Mouse (Mus musculus): ENCODE results near the gene Olfr1324.
"Not testable (repeated sequence)": the region's sequence is repeated elsewhere in the genome, so short reads cannot be mapped to it uniquely, and the experiment has no call there.

Gene Olfr1324

DNA sequence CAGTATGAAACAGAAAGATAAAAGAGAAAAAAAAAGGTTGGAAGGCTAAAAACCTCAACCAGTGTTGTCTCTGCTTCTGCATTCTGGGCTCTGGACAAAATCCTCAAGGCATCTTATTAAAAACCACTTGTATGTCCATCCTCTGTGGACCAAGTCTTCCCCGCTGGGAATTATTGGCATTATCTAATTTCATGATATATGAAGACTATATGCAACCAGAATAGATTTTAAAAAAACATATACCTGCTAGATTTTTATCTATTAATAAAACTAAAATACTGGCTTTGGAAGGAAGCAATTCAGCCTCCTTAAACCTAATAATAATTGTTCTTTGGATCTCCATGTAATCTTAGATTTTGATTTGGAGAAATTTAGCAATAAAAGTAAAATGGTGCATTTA is at the start of gene Olfr1324:
Gene Olfr1324, minus strand, starts transcription at position 101 of the 400 bp plus-strand sequence.
- DNase-seq (ENCODE audit: low spot score) = no peak

DNA sequence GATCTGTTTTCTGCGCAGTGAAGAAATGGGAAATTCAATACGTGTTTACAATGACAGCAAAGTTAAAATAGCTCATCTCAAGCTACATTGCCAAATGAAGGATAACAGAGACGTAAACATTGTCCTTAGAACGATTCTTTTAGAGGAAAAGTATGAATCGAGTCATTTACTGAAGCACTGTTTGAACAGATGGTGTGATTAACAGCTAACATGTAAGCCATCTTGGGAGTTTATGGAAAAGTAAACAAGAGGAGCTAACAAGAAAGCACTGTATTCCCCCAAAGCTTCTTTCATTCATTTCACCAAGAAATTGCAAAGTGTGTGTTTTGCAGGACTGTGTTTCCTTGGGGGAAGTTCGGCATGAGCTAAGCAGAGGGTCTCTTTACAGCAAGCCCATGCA is 42.0 kb upstream of the Olfr1324 start:
- DNase-seq (ENCODE audit: low spot score) = not testable (repeated sequence)

DNA sequence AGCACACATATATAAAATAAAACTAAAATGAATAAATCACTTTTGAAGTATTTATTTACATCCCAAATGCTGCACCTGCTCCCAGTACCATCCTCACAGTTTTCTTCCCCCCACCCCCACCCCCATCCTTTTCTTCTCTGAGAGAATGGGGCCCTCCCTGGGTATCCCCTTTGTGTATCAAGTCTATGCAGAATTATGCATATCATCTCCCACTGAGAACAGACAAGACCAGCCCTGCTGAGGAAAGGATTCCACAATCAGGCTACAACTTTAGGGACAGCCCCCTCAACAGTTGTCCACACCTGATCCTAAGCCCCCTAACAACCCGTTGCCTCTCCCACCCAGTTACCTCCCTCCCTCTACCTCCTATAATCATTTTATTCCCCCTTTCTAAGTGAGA is 27.8 kb upstream of the Olfr1324 start:
- DNase-seq (ENCODE audit: low spot score) = no peak

DNA sequence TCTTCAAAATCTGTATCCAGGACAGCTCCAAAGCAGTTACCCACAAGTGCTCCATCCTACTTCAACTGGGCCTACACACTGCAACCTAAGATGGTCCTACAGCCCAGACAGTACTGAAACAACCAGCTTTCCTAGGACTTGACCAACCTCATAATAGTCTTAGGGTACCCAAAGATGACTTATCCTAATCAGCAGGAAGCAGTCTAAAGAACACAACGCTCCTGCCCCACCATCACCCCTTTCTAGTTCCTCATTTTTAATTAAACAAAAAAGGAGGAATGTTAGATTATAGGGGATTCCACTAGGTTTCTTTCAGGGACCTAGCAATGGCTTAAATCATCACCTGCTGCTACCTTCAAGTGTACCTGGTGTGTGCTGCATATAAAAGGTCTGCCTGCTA is 15.1 kb upstream of the Olfr1324 start:
- DNase-seq (ENCODE audit: low spot score) = no peak

DNA sequence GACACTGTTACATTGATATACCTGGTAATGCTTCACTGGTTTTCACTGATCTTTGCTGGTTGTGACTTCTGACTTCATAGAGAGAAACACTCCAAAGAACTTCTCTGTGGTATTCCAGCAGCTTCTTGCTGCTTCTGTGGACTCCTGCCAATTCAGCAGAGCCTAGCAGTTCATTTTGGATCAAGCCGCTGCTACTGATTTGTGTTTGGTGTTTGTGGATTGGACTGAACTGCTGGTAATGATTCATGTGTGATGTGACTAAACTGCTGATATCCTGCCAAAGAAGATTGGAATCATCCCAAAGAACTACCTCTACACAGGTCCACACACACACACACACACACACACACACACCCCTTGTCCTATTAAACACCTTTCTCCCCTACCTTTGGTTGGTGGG is 14.4 kb upstream of the Olfr1324 start:
- no peak for DNase-seq (ENCODE audit: low spot score)

DNA sequence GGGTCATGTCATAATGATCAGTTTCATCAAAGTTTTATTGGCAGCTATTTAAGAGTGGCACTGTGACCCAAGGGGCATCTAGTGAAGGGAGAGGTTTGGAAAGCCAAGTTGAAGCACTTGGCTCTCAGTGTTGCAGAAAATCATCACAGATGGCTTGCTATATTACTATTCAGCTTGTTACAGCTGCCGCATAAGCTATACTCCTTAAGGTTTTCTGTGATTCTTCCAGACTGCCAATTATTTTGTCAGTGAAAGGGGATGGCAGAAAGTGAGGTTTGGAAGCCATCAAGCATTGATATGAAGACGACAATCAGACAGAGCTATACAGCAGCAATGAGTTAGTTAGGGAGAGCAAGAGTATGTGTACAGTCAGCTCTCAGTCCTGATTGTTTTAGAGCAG is 4.2 kb upstream of the Olfr1324 start:
- no peak for DNase-seq (ENCODE audit: low spot score)

DNA sequence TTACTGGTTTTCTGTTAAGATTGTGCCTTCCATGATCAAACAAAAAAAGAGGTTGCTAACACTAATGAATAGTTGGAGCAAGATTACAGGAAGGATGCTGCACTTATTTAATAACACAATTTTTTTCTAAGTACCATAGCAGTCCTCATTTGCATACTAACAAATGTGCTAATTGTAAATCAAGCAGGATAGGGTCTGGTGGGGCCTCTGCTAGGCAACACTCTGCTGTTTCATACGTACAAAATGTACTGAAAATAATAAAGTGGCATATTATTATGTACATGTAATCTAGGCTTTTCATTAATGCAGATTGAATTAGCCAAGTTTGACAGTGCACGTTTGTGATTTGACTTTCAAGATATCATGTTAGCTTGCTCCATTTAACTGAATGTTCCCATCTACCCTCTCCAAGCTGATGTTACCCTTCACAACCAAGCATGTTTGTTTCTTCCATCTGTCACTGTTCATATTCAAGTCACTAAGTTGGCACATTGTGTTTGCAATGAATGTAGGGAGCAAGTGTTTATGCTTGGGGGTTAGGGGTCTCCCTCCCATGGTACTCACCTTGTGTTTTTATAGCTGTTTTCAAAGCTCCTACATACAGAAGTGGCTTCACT is 478 bp downstream of the Olfr1324 start:
- DNase-seq (ENCODE audit: low spot score) = no peak

DNA sequence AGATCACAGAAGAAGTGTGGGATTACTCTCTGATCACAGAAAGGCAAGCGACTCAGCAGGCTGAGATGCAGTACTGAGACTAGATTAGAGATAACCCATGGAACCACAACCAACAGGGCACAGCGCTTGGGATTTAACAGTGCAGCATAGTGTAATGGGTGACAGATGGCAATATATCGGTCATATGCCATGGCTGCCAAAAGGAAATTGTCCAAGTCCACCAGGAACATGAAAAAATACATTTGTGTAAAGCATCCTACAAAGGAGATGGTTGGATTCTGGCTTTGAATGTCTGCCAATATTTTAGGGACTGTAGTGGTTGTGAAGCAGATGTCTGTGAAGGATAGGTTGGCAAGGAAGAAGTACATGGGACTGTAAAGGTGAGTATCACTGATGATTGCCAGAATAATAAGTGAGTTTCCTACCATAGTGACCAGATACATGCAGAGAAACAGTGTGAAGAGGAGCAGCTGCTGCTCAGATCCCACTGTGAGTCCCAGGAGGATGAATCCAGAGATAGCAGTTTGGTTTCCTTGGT is 2.3 kb downstream of the Olfr1324 start:
- no peak for DNase-seq (ENCODE audit: low spot score)

DNA sequence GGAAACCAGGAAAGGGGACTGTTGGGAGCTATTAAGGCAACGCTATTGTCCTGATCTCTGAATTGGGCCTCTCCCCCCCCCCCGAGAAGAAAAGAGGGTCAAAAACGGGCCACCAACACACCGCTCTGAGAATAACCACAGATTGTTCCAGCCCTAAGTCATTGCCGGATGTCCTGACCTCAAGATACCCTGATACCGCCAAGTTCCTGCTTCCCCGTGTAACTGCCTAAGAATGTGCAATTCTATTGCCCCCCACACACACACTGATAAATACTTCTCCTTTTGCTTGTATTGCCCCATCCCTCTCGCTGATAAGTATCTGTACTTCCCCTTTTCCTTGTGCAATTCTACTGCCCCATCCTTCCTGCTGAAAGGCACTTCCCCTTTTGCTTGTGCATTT is 17.9 kb downstream of the Olfr1324 start:
- not testable (repeated sequence) for DNase-seq (ENCODE audit: low spot score)

DNA sequence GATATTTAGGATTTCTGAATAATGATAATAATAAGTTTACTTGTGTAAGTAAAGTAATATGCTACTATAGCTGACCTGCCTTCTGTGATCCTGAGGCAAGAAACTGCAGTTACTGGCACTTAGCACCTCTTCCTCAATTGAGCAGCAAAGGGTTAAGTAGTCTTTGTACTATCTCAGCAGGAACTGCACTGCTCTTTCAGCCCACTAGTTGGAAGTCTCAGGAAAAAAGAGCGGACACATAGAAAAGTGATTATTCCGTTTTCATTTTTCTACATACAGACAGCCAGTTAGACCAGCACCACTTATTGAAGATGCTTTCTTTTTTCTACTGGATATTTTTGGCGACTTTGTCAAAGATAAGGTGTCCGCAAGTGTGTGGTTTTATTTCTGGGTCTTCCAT is 37.7 kb downstream of the Olfr1324 start:
- DNase-seq (ENCODE audit: low spot score) = not testable (repeated sequence)

DNA sequence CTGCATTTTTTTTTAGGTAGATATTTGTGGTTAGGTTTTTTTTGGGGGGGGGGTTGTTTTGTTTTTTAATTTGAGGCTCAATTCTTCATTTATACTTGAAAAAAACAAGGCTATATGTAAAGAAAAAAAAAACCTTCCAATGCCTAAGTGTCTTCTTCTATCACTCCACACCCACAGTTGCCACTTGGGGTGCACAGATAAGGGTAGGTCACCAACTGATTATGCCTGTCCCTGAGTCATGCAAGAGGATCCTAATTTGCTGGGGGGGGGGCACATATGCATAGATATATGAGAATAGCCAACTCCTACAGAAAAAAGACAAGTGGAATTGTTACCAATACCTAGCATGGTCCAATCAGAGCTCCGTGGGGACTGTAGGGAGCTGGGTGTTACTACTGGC is 53.3 kb downstream of the Olfr1324 start:
- DNase-seq (ENCODE audit: low spot score) = no peak

Data from embryo, embryonic 10.5 days (tissue).